Mouse (Mus musculus) lung, postnatal 10 days (tissue): ENCODE data around the gene E130114P18Rik.
A peak's percentile ranks its signal among the peaks of the same experiment; 100 is the strongest.

Source experiments
- DNase-seq: peaks from one replicate; pipeline ENCODE4 v3.0.0; 2021

Gene E130114P18Rik

DNA sequence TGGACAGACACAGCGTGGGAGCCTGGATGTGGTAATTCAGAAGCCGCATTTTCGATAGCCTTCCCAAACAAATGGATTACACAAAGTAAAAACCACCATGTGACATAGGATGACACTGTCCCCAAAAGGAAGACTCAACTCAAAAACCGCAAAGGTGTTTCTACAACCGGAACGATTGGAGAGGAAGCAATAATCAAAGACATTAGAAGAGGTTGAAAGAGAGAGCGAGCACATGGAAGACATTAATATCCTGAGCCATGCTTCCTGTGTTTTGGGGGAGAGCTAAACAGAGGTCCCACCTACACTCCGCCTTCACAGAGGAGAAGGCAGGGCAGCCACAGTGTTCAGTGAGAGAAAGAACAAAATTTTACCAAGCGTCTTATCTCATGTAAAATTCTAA, 181.5 kb downstream of the E130114P18Rik start:
- no peak for DNase-seq

DNA sequence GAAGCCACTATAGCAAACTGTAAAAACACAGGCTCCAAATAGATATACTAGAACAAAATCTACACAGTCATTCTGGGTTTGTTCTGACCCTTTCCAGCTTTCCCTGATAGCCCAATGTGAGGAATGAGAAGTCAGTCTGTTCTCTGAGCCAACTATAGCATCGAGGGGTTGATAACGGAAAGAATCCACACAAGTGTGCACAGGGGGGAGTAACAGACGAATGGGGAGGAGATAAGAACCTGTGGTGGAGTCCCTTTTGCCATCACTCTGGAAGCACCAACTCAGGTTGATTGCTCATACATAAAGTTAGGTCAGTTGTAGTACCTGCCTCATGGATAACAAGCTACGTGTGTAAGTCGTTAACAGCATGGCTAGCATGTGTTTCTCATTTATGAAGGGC, 184.0 kb downstream of the E130114P18Rik start:
- DNase-seq = no peak

DNA sequence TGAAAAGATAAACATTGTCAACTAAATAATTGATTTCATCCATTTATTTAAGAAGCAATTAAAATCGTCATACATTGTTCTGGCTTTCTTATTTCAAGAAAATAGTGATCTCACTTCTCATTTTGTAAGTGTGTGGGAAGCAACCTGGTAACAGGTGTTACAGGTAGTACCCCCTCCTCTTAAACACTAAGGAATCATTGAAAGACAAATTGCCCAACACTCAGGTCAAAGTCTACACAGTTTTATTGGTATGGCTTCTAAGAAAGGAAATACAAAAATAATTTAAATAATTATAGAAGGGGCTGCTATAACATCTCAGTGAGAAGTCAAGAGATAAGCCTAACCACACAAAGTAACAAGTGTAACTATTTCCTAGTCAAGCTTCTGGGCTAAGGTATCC, 188.1 kb downstream of the E130114P18Rik start:
- no peak for DNase-seq

DNA sequence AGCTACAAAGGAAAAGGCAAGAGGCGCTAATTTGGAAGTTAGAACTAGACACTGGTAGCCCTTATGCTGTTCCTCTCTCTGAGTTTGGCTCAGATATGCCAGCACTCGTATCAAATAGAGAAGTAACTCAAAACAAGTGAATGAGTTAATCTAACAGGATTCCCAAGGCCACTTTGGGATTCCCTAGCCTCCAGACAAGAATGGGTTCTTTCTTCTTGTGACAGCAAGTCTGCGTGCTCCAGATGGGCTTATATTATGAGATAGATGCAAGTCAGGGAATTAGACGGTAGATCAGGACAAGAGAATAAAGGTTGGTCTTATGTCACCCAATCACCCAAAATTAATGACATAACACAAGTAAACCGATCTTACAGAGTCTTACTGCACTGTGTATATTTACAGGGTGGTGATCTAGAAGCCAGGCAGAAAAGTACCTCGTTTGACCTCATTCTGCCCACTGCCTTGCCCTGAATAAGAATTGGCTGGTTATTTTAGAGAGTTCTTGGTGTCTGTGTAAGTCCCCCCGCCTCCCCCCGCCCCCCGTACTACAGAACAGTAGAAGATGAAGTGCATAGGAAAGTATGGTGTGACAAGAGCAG, 190.4 kb downstream of the E130114P18Rik start:
- no peak for DNase-seq

GRCm38 (mm10) chr4:97585170-97585569, 192.7 kb downstream of the E130114P18Rik start:
- DNase-seq = no peak

DNA sequence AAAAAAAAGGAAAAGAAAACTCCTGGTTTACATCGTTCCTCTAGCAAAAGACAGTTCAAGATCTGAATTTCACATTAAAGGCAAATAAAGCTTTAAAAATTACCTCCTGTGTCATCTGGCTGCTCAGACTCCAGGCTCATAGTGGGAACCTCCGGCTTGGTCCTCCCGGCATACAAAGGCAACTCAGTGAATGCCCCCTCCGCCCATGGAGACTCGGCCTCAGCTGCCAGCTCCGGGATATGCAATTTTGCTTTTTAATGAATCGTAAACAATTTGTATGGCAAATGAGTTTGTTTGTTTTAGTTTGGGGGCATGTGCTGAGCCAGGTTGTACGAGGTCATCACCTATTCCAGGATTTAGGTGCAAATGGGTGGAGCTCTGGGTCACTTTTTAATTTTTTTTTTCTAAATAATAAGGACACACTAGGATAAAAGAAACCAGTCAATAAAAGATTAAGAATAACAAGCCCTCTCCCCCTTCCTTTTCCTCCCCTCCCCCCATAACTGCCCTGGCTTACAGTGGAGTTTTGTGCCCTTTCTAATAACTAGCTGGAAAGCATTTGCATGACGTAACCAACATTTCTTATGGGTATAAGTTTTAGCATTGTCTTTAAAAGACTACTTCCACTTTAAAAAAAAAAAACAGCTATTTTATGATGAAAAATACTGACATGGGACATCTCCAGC, 193.3 kb downstream of the E130114P18Rik start:
- no peak for DNase-seq

GRCm38 (mm10) chr4:97582796-97583430, 195.0 kb downstream of the E130114P18Rik start:
- DNase-seq = no peak

- no peak for DNase-seq
Measured at GRCm38 (mm10) chr4:97582064-97582415, 195.8 kb downstream of the E130114P18Rik start.

- DNase-seq = no peak
Measured at GRCm38 (mm10) chr4:97581314-97582063, 196.4 kb downstream of the E130114P18Rik start.

GRCm38 (mm10) chr4:97580906-97581305, 197.0 kb downstream of the E130114P18Rik start:
- DNase-seq = no peak

DNA sequence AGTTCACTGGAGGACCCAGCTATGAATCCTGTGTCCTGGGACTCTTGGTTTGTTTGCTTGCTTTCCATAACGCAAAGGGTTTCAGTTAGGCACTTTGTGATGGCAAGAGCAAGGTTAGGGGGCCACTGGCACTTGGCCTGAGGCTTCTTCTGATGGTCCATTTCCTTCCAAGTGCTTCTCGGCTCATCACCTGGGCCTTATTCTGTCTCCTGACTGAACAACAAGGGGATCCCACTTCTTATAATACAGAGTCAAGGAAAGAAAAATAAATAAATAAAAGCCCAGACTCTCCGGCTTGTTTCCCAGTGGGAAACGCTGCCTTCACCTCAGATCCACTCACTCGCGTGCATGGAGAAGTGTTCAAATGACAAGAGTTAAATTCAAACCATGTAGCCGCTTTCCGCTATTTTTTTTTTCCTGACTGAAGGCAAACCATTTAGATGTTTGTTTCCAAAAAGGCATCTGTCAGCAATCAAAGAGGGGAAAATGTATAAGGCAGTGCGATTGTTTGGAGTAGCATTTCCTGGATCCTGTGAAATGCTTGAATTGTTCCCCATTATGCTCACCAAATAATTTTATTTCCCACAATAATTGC, 199.2 kb downstream of the E130114P18Rik start:
- no peak for DNase-seq

DNA sequence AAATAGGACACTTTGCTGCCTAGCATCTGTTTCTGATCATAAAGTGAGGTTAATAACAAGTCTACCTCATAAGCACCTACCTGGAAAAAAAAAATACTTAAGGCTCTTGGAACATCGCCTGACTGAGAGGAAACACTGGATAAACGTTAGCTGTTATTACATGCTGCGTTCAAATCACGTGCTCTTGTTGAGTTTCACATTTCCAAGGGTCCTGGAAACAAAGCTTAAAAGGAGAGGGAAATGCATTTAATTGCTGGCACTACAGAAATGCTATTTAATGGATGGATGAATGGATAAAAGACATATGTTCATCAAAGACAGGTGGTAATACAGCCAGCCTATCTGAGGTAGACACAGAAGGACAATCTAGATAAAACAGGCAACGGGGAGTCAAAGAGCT, 200.4 kb downstream of the E130114P18Rik start:
- DNase-seq = no peak

DNA sequence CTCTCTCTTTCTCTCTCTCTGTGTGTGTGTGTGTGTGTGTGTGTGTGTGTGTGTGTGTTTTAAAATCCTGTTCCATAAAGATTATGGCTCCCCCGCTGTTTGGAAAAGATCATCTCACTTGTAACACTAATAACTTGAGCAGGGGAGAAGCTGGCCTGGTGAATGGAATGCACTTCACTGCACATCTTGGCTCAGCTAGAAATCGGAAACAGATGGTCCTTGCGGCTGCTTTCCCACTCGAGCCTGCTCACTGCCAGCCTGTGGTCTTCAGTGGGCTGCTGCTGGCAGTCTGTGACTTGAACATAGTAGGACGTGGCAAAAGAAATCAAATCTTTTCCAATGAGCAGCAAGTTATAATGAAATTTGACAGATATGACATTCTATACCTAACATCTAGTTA, 202.4 kb downstream of the E130114P18Rik start:
- no peak for DNase-seq

GRCm38 (mm10) chr4:97569320-97569719, 208.6 kb downstream of the E130114P18Rik start:
- DNase-seq = no peak

- peak; percentile 32 for DNase-seq
Measured at GRCm38 (mm10) chr4:97564656-97565055, 213.2 kb downstream of the E130114P18Rik start.

DNA sequence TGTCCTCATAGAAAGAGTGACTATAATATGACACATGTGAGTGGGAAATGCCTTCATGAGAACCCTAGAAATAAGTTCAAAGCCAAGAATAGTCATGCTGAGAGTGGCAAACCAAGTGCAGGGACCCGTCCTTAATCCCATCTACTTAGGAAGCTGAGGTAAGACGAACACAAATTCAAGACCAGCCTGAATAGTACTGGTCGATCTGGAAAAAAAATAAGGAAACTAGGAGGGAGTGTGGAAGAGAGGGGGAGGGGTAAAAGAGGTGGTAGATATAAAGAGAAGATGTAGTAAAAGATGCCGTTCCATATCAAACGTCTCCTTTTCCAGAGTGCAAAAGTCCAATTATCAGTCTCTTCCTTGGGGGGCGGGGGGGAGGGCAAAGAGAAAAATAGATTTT, 213.7 kb downstream of the E130114P18Rik start:
- DNase-seq = no peak

DNA sequence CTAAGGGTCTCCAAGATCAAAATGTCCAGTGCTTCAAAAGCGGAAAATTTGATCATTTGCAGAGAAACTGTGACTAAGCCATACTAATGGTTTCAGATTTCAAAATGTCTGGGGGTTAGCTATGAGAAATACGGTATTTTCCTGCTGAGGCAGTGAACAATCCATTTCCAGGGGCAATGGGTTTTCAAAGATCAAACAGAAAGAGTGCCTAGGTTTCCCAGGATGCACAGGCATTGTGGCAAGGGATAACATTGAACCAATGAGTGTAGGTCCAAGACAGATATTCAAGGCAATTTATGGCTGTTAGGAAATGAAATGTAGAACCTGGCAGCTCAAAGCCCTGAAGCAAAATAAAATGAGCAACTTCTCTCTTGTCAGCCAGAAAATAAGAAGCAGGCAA, 220.3 kb downstream of the E130114P18Rik start:
- no peak for DNase-seq

DNA sequence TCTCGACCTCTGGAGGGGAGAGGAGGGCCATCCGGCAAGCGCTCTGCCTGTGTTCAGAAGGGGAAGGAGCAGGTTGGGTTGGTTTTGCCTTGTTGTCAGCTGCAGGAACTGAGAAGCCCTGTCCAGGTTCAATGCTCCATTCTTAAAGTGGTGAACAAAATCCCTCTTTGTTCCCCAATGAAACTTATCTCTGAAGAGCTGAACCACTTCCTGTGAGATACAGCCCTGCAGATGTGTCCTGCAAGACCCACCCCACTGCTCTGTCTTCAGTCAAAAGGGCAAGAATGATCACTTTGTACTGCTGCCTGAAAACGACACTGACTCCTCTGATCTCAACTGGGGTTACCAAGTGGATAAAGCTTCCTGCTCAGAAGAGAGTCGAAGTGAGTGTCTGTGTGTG, 233.9 kb downstream of the E130114P18Rik start:
- no peak for DNase-seq

GRCm38 (mm10) chr4:97532072-97532471, 245.8 kb downstream of the E130114P18Rik start:
- DNase-seq = no peak

DNA sequence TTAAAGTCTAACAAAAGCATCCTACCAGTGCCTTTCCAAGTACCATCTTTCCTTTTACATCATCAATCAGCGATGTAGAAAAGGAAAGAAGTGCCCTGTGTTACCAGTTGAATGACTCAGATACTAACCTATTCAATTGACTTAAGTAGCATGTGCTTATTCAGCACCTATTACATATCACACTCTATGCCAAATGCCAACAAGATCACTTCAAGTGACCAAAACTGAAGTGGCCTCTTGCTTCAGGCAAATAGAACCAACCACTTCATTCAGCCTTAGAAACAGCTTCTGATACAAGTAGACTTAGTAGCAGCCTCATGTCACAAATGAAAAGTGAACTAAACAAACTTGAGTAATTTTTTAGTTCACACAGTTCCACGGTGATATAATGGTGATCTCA, 249.4 kb downstream of the E130114P18Rik start:
- peak; percentile 2 for DNase-seq
